Mouse (Mus musculus) liver, embryonic 11.5 days (tissue): ENCODE measurements around the gene Ugt1a6b. TPM values are rescaled to one million over a fixed set of nuclear protein-coding genes. Genes with fewer than 3 reads are reported as not detected.

Experiments used
- ATAC-seq: fragments of 200-750 bp; cut with Nextera tagmentation; replicated peaks from 2 replicates; pipeline ENCODE4 v1.8.0; 2017; ENCODE audit warnings: moderate number of reproducible peaks, mild to moderate bottlenecking, moderate TSS enrichment, moderate library complexity; ENCODE audit not compliant: low FRiP score
- DNase-seq: peaks from one replicate; pipeline ENCODE4 v3.0.0-alpha.2; 2017; ENCODE audit warnings: low spot score
- H3K27ac ChIP-seq: fragments of 300-500 bp; sonication (generic); 2 replicates; pipeline ENCODE4 v1.5.1; 2014; ENCODE audit warnings: mild to moderate bottlenecking, low read depth, low read length, control low read depth
- H3K27me3 ChIP-seq: fragments of 300-500 bp; sonication (generic); replicated peaks from 2 replicates; pipeline ENCODE4 v1.6.1; 2014; ENCODE audit warnings: low read length, mixed read lengths; ENCODE audit not compliant: control insufficient read depth, insufficient read depth
- H3K36me3 ChIP-seq: fragments of 300-500 bp; sonication (generic); 2 replicates; pipeline ENCODE4 v1.6.1; 2014; ENCODE audit warnings: mild to moderate bottlenecking, low read length, moderate library complexity, mixed read lengths; ENCODE audit not compliant: control insufficient read depth, insufficient read depth
- H3K4me1 ChIP-seq: fragments of 300-500 bp; sonication (generic); replicated peaks from 2 replicates; pipeline ENCODE4 v1.6.1; 2014; ENCODE audit warnings: low read length, mixed read lengths; ENCODE audit not compliant: control insufficient read depth, insufficient read depth
- H3K4me2 ChIP-seq: fragments of 300-500 bp; sonication (generic); 2 replicates; pipeline ENCODE4 v1.6.1; 2014; ENCODE audit warnings: mild to moderate bottlenecking, control low read depth, moderate library complexity
- H3K4me3 ChIP-seq: fragments of 300-500 bp; sonication (generic); 2 replicates; pipeline ENCODE4 v1.5.1; 2014; ENCODE audit warnings: low read depth, low read length, control low read depth
- H3K9ac ChIP-seq: fragments of 300-500 bp; sonication (generic); 2 replicates; pipeline ENCODE4 v1.6.1; 2014; ENCODE audit warnings: low read depth, low read length, control low read depth
- H3K9me3 ChIP-seq: fragments of 300-500 bp; sonication (generic); 2 replicates; pipeline ENCODE4 v1.6.1; 2016; ENCODE audit warnings: low read length, inconsistent platforms, mixed read lengths; ENCODE audit not compliant: control insufficient read depth
- WGBS: fragments of 180-500 bp; shearing (Covaris S2); extraction: QIAGEN DNeasy Blood & Tissue Kit; methylation state at CpG from one replicate; pipeline ENCODE4 v1.1.7; 2014; 5-methylcytosine and 5-hydroxymethylcytosine counted together
- polyA plus RNA-seq: library from polyadenylated mRNA; unstranded; fragments of >200 nt; fragmentation: Nextera tagmentation; extraction: Ambion mirVana; gene quantifications from 2 replicates; pipeline ENCODE4 v1.2.1, GENCODE M21; 2014

The Ugt1a6b gene
- polyA plus RNA-seq, 1 experiment from 2014 or later = 0.11 TPM

DNA sequence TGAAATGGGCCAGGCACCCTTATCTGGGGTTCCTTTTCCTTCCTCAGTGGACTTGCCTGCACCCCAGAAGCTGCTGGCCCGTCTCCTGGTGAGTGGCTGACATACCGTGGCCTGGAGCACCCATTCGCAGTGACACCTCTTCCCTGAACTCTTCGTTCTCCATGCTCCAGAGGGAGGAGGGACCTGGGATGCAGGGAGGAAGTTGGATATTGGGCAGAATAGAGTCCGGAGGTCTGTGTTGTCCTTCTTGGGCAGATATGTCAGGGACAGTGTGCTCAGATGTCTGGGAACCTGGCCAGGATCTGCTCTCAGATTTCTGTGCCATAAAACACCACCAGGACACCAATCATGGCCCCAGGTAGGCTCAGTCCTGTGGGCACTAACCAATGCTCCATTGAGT is 137.0 kb downstream of the Ugt1a6b start:
- 66% methylated on average over 5 of the region's 5 CpGs for WGBS
- Histone ChIP-seq H3K4me3 (no peak overlapping the region), H3K36me3 (no peaks in the 10 kb centered on the region), H3K27ac (no peak overlapping the region), H3K4me1 (no peaks in the 10 kb centered on the region), H3K9me3 (peaks cover 86% of the 10 kb centered on the region), H3K9ac (no peak overlapping the region), H3K4me2 (no peak overlapping the region), H3K27me3 (no peaks in the 10 kb centered on the region)
- no peak for DNase-seq
- no peak for ATAC-seq

DNA sequence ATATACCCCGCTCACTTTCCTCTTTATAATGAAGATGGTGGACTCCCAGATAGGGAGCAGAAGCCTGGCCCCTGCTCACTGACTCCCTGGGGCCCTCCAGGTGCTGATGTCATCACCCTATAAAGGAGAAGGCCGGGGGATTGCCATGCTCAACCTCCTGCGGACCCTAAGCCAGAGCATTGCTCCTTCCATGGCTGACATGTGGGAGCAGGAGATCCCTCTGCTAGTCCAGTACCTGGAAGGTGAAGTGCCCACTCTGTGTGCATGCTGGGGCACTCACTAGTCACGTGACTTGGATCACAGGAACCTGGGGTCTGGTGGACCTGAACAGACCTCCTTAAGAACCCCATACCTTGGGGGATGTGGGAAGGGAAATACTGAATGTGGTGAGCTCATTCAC is 137.5 kb downstream of the Ugt1a6b start:
- WGBS = 64% methylated on average over 4 of the region's 4 CpGs
- no peak for ATAC-seq

DNA sequence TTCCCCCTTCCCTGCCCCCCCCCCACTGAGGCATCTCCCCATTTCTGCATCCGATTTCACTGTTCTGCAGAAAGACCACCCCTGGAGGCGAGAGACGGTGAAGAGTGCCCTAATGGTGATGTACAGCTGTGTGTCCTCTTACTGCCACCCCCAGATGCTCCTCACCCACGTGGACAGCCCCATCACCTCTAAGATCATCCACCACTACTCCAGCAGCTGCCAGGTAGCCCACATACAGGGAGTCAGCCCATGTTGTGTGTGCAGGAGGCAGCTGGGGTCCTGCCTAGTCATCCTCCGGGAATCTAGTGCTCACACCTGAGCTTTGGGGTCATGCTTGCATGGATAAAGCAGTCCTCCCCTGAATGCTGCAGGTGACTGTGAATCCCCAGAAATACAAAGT is 140.8 kb downstream of the Ugt1a6b start:
- Histone ChIP-seq H3K9me3 (peaks cover 89% of the 10 kb centered on the region), H3K4me1 (no peaks in the 10 kb centered on the region), H3K4me2 (no peak overlapping the region), H3K4me3 (no peak overlapping the region), H3K36me3 (no peaks in the 10 kb centered on the region), H3K27me3 (no peaks in the 10 kb centered on the region), H3K27ac (no peak overlapping the region), H3K9ac (no peak overlapping the region)
- no peak for ATAC-seq
- DNase-seq = no peak
- WGBS = 60% methylated on average over 5 of the region's 5 CpGs

More for the DNA sequence above, 137.5 kb downstream of the Ugt1a6b start:
- Histone ChIP-seq H3K27me3 (no peaks in the 10 kb centered on the region), H3K4me1 (no peaks in the 10 kb centered on the region), H3K9me3 (peaks cover 86% of the 10 kb centered on the region), H3K4me2 (no peak overlapping the region), H3K9ac (no peak overlapping the region), H3K27ac (no peak overlapping the region), H3K4me3 (no peak overlapping the region), H3K36me3 (no peaks in the 10 kb centered on the region)
- DNase-seq = no peak

DNA sequence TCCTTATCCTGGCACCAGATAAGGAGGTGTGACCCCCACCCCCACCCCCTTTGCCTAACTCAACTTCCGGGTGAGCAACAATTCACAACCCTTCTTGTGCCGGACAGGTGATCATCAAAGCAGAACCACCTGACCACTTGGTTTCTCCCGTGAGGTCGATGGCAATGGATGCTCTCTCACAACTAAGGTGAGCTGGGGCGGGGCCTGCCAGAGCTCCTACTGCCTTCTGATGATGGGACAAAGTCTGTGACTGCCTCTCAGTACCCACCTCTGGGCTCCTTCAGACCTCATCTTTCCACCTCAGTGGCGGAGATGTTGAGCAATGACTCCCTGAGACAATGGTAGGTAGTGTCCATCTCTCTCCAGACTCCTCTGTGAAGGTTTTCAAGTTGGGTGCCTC is 142.8 kb downstream of the Ugt1a6b start:
- H3K9me3 ChIP-seq = peaks cover 90% of the 10 kb centered on the region
- no peak overlapping the region for H3K9ac ChIP-seq
- no peaks in the 10 kb centered on the region for H3K4me1 ChIP-seq
- DNase-seq = no peak
- no peak overlapping the region for H3K4me2 ChIP-seq
- ATAC-seq = no peak
- no peaks in the 10 kb centered on the region for H3K36me3 ChIP-seq
- H3K27ac ChIP-seq = no peak overlapping the region
- no peak overlapping the region for H3K4me3 ChIP-seq
- H3K27me3 ChIP-seq = no peaks in the 10 kb centered on the region
- 72% methylated on average over 6 of the region's 6 CpGs for WGBS

GRCm38 (mm10) chr1:88246386-88246785 is 143.3 kb downstream of the Ugt1a6b start:
- ATAC-seq (no peak), DNase-seq (no peak)
- Histone ChIP-seq H3K4me3 (no peak overlapping the region), H3K9ac (no peak overlapping the region), H3K36me3 (no peaks in the 10 kb centered on the region), H3K9me3 (peaks cover 91% of the 10 kb centered on the region), H3K27ac (no peak overlapping the region), H3K4me2 (no peak overlapping the region), H3K27me3 (no peaks in the 10 kb centered on the region), H3K4me1 (no peaks in the 10 kb centered on the region)
- 47% methylated on average over 6 of the region's 6 CpGs for WGBS

- no peaks in the 10 kb centered on the region for H3K27me3 ChIP-seq
- no peak overlapping the region for H3K9ac ChIP-seq
- ATAC-seq = no peak
- H3K4me1 ChIP-seq = no peaks in the 10 kb centered on the region
- 43% methylated on average over 2 of the region's 2 CpGs for WGBS
- no peak overlapping the region for H3K4me2 ChIP-seq
- no peak overlapping the region for H3K27ac ChIP-seq
- H3K9me3 ChIP-seq = peaks cover 95% of the 10 kb centered on the region
- no peak for DNase-seq
- no peaks in the 10 kb centered on the region for H3K36me3 ChIP-seq
- no peak overlapping the region for H3K4me3 ChIP-seq
These were observed 144.6 kb downstream of the Ugt1a6b start for GRCm38 (mm10) chr1:88247660-88248059.

DNA sequence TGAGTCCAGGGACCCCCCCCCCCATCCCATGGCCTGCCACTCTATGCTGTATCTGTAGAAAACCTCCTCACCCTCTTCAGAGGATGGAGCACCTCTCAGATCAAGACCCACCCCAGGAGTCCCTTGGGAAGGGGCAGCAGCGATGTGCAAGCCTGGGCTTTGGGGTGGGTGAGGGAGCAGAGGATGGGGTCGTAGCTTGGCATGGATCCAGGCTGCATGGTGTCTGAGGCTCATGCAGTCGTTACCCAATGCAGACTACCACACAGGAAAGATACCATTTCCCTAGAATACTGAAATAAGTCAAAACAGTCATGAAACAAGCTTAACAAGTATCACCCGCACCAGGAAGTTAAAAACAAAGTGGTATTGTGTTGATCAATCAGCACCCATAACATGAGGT is 145.6 kb downstream of the Ugt1a6b start:
- H3K4me1 ChIP-seq = no peaks in the 10 kb centered on the region
- 67% methylated on average over 4 of the region's 4 CpGs for WGBS
- peaks cover 93% of the 10 kb centered on the region for H3K9me3 ChIP-seq
- H3K27ac ChIP-seq = no peak overlapping the region
- H3K4me2 ChIP-seq = no peak overlapping the region
- DNase-seq (no peak), ATAC-seq (no peak)
- no peaks in the 10 kb centered on the region for H3K27me3 ChIP-seq
- no peaks in the 10 kb centered on the region for H3K36me3 ChIP-seq
- no peak overlapping the region for H3K9ac ChIP-seq
- no peak overlapping the region for H3K4me3 ChIP-seq

- H3K4me1 ChIP-seq = no peaks in the 10 kb centered on the region
- DNase-seq = no peak
- H3K9ac ChIP-seq = no peak overlapping the region
- ATAC-seq = no peak
- no peak overlapping the region for H3K27ac ChIP-seq
- H3K27me3 ChIP-seq = no peaks in the 10 kb centered on the region
- no peaks in the 10 kb centered on the region for H3K36me3 ChIP-seq
- H3K4me2 ChIP-seq = no peak overlapping the region
- 77% methylated on average over 7 of the region's 7 CpGs for whole genome bisulfite sequencing
- H3K9me3 ChIP-seq = peaks cover 86% of the 10 kb centered on the region
- no peak overlapping the region for H3K4me3 ChIP-seq
These were observed 146.5 kb downstream of the Ugt1a6b start for GRCm38 (mm10) chr1:88249596-88249995.

DNA sequence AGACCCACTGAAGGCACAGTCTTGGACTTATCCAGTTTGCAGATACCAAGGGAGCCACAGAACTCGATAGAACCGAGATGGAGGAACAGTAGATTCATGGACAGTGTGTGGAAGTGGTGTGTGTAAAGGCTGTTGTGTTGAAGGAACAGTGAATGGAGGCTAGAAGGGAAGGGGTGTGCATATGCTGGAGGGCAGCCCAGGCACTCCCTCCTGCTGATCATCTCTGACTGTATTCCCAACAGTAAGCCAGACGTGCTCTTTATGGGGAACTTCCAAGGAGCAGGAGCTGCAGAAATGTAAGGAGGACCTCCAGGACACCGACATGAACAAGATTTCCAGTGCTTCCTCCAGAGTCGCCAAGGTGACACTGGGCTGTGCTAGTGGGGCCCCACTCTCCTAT is 147.0 kb downstream of the Ugt1a6b start:
- Histone ChIP-seq H3K4me1 (no peaks in the 10 kb centered on the region), H3K36me3 (no peaks in the 10 kb centered on the region), H3K9ac (no peak overlapping the region), H3K27ac (no peak overlapping the region), H3K27me3 (no peaks in the 10 kb centered on the region), H3K4me3 (no peak overlapping the region), H3K4me2 (no peak overlapping the region), H3K9me3 (peaks cover 86% of the 10 kb centered on the region)
- DNase-seq (no peak), ATAC-seq (no peak)
- WGBS = 77% methylated on average over 5 of the region's 5 CpGs
